Mouse (Mus musculus) macrophage (primary cell): ENCODE data around the gene Mutyh. TPM values are rescaled to one million over a fixed set of nuclear protein-coding genes. Genes with fewer than 3 reads are reported as not detected.
A peak's percentile ranks its signal among the peaks of the same experiment; 100 is the strongest.

Source experiments
- H3K27ac ChIP-seq: fragments of 350-480 bp; formaldehyde crosslinking; 2 replicates; pipeline ENCODE4 v1.9.0; 2021
- H3K36me3 ChIP-seq: fragments of 350-480 bp; formaldehyde crosslinking; 2 replicates; pipeline ENCODE4 v1.9.0; 2021; ENCODE audit errors: inconsistent target
- H3K4me3 ChIP-seq: fragments of 350-480 bp; formaldehyde crosslinking; 2 replicates; pipeline ENCODE4 v1.9.0; 2021; ENCODE audit errors: inconsistent target
- H3K79me2 ChIP-seq: fragments of 350-480 bp; formaldehyde crosslinking; 2 replicates; pipeline ENCODE4 v1.9.0; 2021; ENCODE audit errors: inconsistent target
- WGBS: methylation state at CpG from one replicate; pipeline ENCODE4 v1.1.7; 2026; ENCODE audit warnings: inconsistent platforms; ENCODE audit not compliant: missing documents; 5-methylcytosine and 5-hydroxymethylcytosine counted together
- polyA plus RNA-seq: library from polyadenylated mRNA; stranded (reverse); fragments of 250-400 nt; gene quantifications from 3 replicates; pipeline ENCODE4 v1.2.4, GENCODE M21; 2018; ENCODE audit warnings: inconsistent platforms
- total RNA-seq, 78 experiments: library from RNA; depleted of rRNA; stranded (reverse); fragments of 250-400 nt; gene quantifications; 1 replicate in 9 of 78; 2 replicates in 24 of 78; 3 replicates in 43 of 78; 4 replicates in 2 of 78; pipeline ENCODE4 v1.2.4; 2018; ENCODE audit warnings: inconsistent platforms in 56 of 78

Mutyh gene
- 1 to 10 TPM in 23 of 26 experiments, under 1 TPM in 3; 0.51 to 9.4 (median 2.4) TPM for total RNA-seq (2018; cell fraction: chromatin; rRNA removed)
- total RNA-seq (2018; cell fraction: cytosol; rRNA removed), result 1 to 10 TPM in 3 of 26 experiments, under 1 TPM in 23; 0.14 to 1.1 (median 0.51) TPM
- total RNA-seq (2018; cell fraction: nucleus; rRNA removed), result 1 to 10 TPM in 13 of 26 experiments, under 1 TPM in 12, not detected in 1; 0.42 to 6.4 (median 1.2) TPM
- polyA plus RNA-seq, result 0.76 to 2.0 TPM (median 1.1 TPM) in 3 replicates

DNA sequence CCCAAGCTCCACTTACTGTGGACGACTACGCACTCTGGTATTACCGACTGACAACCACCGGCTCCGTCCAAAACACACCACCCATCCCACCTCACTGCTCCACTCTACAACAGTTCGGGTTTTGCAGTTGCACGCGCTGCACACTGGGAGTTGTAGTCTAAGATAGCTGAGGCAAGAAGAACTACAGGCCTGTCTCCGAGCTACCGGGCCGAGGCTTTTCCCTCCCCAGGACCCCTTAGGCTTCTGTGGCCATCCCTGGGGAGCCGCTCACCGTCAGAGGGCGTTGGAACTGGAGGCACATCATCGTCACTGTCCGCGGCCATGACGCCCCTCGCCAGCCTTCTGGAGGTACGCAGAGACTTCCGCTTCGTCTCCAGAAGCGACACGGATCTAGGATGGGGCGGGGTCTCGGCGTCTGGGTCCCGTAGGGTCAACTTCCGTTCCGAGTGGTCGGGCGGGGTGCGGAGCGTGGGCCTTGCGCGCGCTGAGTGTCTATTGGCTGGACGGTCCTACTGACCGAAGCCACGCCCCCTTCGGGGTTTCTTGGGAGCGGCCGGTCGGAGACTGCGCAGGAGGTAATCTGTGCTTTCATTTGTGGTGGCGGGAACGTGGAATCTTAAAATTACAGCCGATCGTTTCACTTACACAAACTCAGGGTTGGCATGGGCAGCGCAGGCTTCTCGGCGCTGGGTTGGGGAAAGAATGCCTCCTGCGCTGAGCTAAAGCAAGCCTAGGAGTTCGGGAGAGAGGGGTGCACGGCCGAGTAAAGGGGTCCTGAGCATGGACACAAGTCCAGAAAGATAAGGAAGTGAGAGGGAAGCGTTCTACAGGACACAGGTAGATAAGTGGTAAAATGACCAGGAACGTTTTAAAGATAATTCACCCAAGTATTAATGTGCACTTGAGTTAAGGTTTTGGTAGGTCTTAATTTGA lies at the start of gene Mutyh, which contains the start of gene Toe1:
TSS of gene Mutyh (plus strand) at position 527 of the 933 bp plus-strand sequence.
TSS of gene Toe1 (minus strand) at position 444 of the 933 bp plus-strand sequence.
- WGBS, result under 1% methylated on average over 56 of the region's 58 CpGs
- peaks cover 19% of the 10 kb centered on the region for H3K79me2 ChIP-seq
- H3K27ac ChIP-seq, result peak within 1 kb of the TSS; percentile 89
- peak within 1 kb of the TSS; percentile 77 for H3K4me3 ChIP-seq
- peaks cover 33% of the 10 kb centered on the region for H3K36me3 ChIP-seq

DNA sequence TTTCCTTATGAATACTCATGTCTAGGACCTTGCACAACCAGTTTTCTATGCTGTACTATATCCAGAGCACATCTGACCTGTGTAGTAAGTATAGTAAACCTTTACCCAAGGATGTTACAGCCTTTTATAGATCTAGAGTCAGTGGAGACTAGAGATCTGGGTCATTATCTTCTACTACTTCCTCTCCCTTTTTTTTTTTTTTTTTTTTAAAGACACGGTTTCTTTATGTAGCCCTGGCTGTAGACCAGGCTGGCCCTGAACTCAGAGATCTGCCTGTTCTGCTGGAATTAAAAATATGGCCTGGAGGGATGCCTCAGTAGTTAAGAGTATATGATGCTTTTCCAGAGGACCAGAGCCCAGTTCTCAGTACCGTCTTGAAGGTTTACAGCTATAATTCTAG lies 45.6 kb upstream of the Mutyh start:
- Histone ChIP-seq H3K4me3 (no peak overlapping the region), H3K79me2 (no peaks in the 10 kb centered on the region), H3K27ac (no peak overlapping the region), H3K36me3 (no peaks in the 10 kb centered on the region)
- 67% methylated on average over 2 of the region's 2 CpGs for WGBS

DNA sequence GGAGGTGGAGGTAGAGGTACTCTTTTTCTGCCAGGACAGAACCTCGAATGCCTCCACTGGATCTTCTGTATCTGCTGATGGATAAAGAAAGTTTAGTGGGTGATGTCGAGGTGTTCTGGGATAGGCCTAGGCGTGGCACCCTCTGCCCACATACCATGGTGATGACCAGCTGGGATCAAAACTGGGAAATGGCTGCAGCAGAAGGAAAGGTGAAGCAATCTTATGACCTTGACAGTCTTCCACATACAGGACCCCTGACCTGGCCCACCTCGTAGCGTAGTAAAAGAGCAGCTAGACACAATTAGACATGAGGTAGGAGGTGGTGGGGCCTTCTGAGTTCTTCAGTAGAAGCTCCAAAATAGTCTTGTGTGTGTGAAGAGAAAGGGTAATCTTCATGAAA lies 43.5 kb upstream of the Mutyh start:
- Histone ChIP-seq H3K27ac (no peak overlapping the region), H3K79me2 (no peaks in the 10 kb centered on the region), H3K36me3 (no peaks in the 10 kb centered on the region), H3K4me3 (no peak overlapping the region)
- WGBS, result 98% methylated on average over 5 of the region's 5 CpGs

DNA sequence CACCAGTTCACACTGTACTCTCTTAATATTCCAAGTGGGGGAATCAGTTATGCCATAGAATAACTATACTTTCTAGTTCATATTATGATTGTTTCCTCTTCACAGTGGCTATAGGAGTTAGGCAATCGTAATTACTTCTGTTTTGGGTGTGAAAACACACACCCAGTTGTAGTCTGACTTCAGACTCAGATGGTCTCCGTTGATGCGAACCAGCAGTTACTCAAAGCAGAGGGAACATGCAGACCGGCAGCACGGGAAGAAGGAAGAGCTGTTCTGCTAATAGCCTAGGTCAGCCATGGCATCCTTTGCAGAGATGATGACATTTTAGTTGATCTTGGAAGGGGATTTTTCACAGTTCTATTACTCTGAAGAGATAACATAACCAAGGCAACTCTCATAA lies 39.0 kb upstream of the Mutyh start:
- H3K79me2 ChIP-seq, result no peaks in the 10 kb centered on the region
- H3K36me3 ChIP-seq, result no peaks in the 10 kb centered on the region
- 38% methylated on average over 5 of the region's 5 CpGs for WGBS
- no peak overlapping the region for H3K27ac ChIP-seq
- H3K4me3 ChIP-seq, result no peak overlapping the region

DNA sequence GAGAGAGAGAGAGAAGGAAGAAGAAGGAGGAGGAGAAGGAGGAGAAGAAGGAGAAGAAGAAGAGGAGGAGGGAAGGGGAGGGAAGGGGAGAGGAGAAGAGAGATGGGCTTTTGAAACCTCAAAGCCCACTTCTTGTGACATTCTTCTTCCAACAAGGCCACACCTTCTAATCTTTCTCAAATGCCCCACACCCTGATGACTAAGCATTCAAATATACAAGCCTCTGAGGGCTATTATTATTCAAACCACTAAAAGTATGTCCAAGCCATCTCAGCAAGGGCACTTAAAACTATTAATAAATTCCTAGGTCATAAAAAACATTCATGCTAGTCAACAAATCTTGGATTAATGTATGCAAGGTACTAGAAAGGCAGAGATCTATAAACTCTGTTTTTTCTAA lies 38.5 kb upstream of the Mutyh start:
- Histone ChIP-seq H3K79me2 (no peaks in the 10 kb centered on the region), H3K27ac (no peak overlapping the region), H3K36me3 (no peaks in the 10 kb centered on the region), H3K4me3 (no peak overlapping the region)

DNA sequence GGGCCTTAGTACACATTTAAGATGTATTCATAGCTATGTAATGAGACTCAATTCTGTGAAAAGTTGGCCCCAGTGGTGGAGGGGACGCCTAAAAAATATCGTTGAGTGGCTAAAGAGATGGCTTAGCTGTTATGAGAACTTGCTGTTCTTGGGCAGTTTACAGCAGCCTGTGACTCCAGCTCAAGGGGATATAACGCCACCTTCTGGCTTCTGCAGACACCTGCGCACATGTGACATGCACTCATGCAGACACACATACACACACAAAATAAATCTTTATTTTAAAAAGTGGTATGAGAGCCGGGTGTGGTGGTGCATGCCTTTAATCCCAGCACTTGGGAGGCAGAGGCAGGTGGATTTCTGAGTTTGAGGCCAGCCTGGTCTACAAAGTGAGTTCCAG lies 31.1 kb upstream of the Mutyh start:
- Histone ChIP-seq H3K4me3 (no peak overlapping the region), H3K36me3 (no peaks in the 10 kb centered on the region), H3K79me2 (no peaks in the 10 kb centered on the region), H3K27ac (no peak overlapping the region)
- 88% methylated on average over 5 of the region's 5 CpGs for WGBS

DNA sequence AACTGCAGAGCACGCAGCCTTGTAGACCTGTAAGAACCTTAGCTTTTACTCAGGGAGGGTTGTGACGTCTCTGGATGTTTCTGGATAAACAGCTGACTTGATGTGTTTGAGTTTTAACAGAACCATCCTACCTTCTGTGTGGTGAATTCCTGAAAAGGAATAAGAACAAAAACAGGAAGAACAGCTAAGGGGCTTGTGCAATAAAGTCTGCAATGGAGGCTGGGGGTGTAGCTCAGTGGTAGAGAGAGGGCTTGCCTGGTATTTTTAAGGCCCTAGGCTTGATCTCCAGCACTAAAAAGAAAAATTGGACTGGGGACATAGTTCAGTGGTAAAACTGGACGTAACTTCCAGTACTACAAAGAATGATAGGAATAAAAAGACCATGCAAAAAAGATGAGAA lies 30.4 kb upstream of the Mutyh start:
- no peaks in the 10 kb centered on the region for H3K79me2 ChIP-seq
- H3K4me3 ChIP-seq, result no peak overlapping the region
- no peak overlapping the region for H3K27ac ChIP-seq
- 68% methylated on average over 3 of the region's 3 CpGs for WGBS
- no peaks in the 10 kb centered on the region for H3K36me3 ChIP-seq

DNA sequence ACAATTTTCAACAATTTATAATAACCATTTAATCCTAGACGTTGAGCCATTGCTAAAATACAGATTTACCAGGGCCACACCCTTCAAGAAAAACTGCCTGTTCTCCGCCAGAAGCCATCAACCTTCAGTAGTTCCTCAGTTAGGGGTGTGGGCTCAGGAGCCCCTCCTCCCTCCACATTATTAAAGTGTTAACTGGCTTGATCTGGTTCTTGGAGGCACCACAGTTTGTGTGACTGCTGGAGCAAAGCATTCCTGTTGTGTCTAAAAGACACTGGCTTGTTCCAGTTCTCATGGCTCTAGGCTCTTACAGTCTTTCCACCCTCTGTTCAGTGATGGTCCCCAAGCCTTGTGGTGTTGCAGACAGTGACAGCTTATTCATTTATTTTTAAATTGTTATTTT lies 27.0 kb upstream of the Mutyh start:
- Histone ChIP-seq H3K27ac (no peak overlapping the region), H3K79me2 (no peaks in the 10 kb centered on the region), H3K36me3 (no peaks in the 10 kb centered on the region), H3K4me3 (no peak overlapping the region)
- whole genome bisulfite sequencing, result 94% methylated on average over 2 of the region's 2 CpGs

DNA sequence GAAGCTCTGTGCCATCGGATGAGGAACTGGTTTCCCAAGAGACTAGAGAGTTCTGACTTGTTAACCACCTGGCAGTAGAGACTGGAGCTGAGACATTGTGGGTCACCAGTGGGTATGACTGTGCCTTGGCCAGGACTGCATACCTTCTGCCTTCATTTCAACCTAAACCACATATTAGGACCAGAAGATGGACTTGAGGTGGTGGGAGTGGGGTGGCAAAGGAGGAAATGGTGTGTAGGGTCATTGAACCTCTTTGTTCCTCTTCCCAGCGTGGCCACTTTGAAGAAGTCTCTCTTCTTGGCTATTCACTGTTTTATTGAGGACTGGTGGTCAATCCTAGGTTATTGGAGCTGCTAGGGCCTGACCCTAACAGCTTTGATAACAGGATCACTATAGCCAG lies 26.2 kb upstream of the Mutyh start:
- no peaks in the 10 kb centered on the region for H3K79me2 ChIP-seq
- H3K36me3 ChIP-seq, result no peaks in the 10 kb centered on the region
- WGBS, result 45% methylated on average over 2 of the region's 2 CpGs
- no peak overlapping the region for H3K4me3 ChIP-seq
- no peak overlapping the region for H3K27ac ChIP-seq

DNA sequence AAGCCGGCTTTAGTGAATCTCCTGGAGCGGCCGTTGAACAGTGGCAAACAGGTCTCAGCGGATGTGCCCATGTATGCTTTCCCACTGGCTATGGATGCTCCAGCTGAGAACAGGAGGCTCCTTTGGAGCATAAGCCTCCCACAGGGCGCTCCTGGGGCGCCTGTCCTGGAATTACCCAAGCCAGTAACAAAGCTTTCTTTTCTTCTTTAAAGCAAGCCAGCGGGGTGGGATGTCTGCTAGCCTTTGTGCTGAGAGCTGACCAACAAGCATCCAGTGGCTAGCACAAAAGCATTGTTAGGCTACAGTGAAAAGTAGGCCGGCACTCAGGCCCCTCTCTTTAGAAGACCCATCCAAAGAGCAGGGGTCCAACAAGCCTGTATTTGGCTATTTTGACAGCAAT lies 25.4 kb upstream of the Mutyh start:
- no peaks in the 10 kb centered on the region for H3K36me3 ChIP-seq
- H3K79me2 ChIP-seq, result no peaks in the 10 kb centered on the region
- 96% methylated on average over 8 of the region's 8 CpGs for WGBS
- no peak overlapping the region for H3K27ac ChIP-seq
- H3K4me3 ChIP-seq, result no peak overlapping the region

DNA sequence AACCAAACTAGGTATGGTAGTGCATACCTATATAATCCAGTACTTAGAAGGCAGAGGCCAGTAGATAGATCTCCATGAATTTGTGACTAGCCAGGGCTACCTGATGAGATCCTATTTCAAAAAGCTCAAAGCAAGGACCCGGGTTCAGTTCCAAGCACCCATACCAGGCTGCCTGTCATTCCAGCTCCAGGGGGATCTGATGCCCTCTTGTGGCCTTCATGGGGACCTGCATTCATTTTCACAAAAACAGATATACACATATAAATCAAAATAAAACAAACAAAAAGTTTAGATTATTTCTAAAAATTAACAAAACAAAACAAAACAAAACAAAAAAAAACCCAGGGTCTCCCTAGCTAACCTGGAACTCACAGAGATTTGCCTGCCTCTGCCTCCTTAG lies 20.9 kb upstream of the Mutyh start:
- no peaks in the 10 kb centered on the region for H3K36me3 ChIP-seq
- WGBS, result 100% methylated on average over 1 of the region's 1 CpGs
- no peaks in the 10 kb centered on the region for H3K79me2 ChIP-seq
- H3K27ac ChIP-seq, result no peak overlapping the region
- H3K4me3 ChIP-seq, result no peak overlapping the region

DNA sequence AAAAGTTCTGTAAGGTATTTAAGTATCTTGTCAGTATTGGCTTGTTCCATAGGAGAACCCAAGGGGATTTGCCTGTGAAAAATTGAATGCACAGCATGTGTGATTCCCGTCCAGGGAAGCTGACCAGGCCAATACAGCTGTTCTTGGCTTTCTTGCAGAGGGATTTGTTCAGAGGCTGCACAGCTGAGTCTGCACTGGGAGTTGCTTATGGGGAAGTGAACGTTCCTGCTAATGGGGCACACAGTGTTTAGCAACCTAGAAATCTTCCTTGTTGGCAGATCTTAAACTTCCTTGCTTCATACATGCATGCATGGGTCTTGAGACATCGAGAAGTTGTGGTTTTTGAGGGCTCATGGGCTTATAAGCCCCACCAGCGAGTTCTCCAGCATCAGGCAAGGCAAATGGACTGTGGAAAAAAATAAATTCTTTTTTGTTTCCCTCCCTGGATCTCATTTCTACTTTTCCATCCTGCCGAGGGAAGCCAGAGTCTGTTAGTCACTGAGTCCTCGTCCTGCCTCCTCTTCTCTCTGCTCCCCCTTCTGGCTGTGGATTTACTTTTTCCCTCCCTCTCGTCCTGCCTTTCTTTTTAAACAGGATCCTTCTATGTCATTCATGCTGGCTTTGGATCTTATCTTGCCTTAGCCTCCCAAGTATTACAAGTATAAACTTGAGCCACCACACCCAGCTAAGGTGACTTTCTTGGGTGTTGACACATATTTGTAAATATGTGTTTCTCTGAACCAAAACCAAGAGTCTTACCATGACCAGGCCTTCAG lies 19.4 kb upstream of the Mutyh start:
- Histone ChIP-seq H3K79me2 (no peaks in the 10 kb centered on the region), H3K4me3 (no peak overlapping the region)
- 1% methylated on average over 7 of the region's 7 CpGs for WGBS

DNA sequence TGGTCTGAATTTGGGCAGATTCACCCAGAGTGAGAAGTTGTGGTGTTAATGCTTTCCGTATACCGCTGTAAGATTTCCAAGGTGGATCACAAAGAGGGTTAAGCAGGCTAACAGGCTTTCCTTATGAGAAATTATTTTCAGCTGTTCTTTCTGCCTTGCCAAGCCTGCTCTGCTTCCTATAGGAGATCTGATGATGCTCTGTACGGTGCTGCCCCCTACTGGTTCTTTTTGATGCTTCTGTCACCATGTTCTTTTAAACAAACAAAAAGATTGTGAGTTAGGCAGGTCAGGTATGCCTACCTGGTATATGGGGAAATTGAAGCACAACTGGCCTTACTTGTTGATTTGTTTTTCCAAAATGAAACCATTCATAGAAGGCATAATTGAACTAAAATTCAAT lies 18.6 kb upstream of the Mutyh start:
- no peak overlapping the region for H3K4me3 ChIP-seq
- H3K79me2 ChIP-seq, result no peaks in the 10 kb centered on the region
- no peaks in the 10 kb centered on the region for H3K36me3 ChIP-seq
- H3K27ac ChIP-seq, result peak overlapping the region; percentile 92
- 12% methylated on average over 3 of the region's 3 CpGs for WGBS

More for the DNA sequence above, 19.4 kb upstream of the Mutyh start:
- Histone ChIP-seq H3K27ac (peak overlapping the region; percentile 92), H3K36me3 (no peaks in the 10 kb centered on the region)

DNA sequence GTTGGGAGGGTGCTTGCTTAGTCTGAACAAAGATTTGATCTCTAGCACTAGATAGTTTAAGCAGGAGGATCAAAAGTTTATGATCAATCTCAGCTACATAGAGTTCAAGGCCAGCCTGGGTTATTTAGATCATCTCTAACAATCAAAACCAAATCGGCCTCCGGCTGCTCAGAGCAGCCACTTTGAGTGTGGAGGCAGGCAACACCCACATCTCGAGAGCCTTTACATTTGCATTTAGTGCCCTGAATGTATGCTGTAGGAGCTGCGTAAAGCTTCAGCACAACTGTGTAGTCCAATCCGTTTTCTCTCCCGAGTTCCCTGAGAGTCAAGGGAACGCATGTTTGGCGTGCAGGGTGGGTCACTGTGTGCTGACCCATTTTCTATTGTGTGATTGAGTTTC lies 15.1 kb upstream of the Mutyh start:
- Histone ChIP-seq H3K36me3 (no peaks in the 10 kb centered on the region), H3K79me2 (no peaks in the 10 kb centered on the region), H3K27ac (no peak overlapping the region), H3K4me3 (no peak overlapping the region)
- WGBS, result 97% methylated on average over 8 of the region's 8 CpGs

DNA sequence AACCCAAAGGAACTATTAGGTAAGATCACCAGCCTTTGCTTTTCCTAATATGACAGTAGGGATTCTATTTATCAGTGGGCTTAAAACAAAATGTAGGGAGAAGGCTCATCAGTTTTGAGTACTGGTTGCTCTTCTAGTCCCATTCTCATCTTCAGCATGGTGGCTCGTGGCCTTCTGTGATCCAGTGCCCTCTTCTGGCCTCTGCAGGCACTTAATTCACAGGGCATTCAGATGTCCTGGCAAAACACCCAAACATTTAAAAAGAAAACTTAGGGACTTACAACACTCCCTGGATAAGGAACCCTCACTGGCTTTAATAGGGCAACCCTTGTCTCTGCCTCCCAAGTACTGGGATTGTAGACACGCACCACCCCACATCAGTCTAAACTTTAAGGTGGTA lies 13.2 kb upstream of the Mutyh start:
- Histone ChIP-seq H3K79me2 (no peaks in the 10 kb centered on the region), H3K36me3 (no peaks in the 10 kb centered on the region), H3K27ac (no peak overlapping the region), H3K4me3 (no peak overlapping the region)
- 73% methylated on average over 2 of the region's 2 CpGs for WGBS
